16 mouse cellular contexts compared by ENCODE assay signal in genomic region chr8:122074977-122075376, GRCm38 (mm10).
A peak's percentile ranks its signal among the peaks of the same experiment; 100 is the strongest.
DNase-seq lines count a peak whose midpoint lies in the region; ATAC-seq and TF ChIP-seq lines count a peak whose summit lies in the region.
"Had no signal": no experiment of that assay in that cellular context is flagged by ENCODE, and none has a peak within 500 bp of the region (broad histone marks: within the 10 kb centered on the region; RNA-seq: fewer than 3 reads in every experiment).

No protein-coding gene starts in this region.

- H3K4me1 ChIP-seq in hindbrain, postnatal 0 days (ENCODE audit: insufficient read depth, low read length), result no peaks in the 10 kb centered on the region
- H3K4me1 ChIP-seq in hindbrain, embryonic 13.5 days (replicated peaks), result peaks cover 7% of the 10 kb centered on the region
- no peaks in the 10 kb centered on the region for H3K4me1 ChIP-seq in liver, postnatal 0 days (ENCODE audit: insufficient read depth)
- peaks cover 11% of the 10 kb centered on the region for H3K4me1 ChIP-seq in liver, embryonic 11.5 days (replicated peaks; ENCODE audit: control insufficient read depth, insufficient read depth, low read length)
- peaks cover 7% of the 10 kb centered on the region; the same call in 1 of the 2 replicates for H3K4me1 ChIP-seq in midbrain, embryonic 15.5 days
- H3K4me1 ChIP-seq: hindbrain, embryonic 15.5 days had no signal

- no peak overlapping the region for H3K4me3 ChIP-seq in hindbrain, postnatal 0 days (ENCODE audit: low read length)
- H3K4me3 ChIP-seq in hindbrain, embryonic 13.5 days, result no peak overlapping the region
- H3K4me3 ChIP-seq in liver, postnatal 0 days (ENCODE audit: low read depth, low read length), result no peak overlapping the region
- no peak overlapping the region for H3K4me3 ChIP-seq in liver, embryonic 11.5 days (ENCODE audit: low read depth, low read length)
- H3K4me3 ChIP-seq in midbrain, embryonic 15.5 days, result no peak overlapping the region
- H3K4me3 ChIP-seq: embryonic facial prominence, embryonic 15.5 days; forebrain, embryonic 10.5 days; hindbrain, embryonic 15.5 days; lung, embryonic 15.5 days had no signal

- TF ChIP-seq CTCF in hindbrain, postnatal 0 days (IDR thresholded peaks at IDR 0.05; ENCODE audit: low read depth), result peak; percentile 40
- TF ChIP-seq CTCF in liver, postnatal 0 days (IDR thresholded peaks at IDR 0.05; ENCODE audit: low read depth), result peak; percentile 22

- TF ChIP-seq EP300 in liver, postnatal 0 days (IDR thresholded peaks at IDR 0.05; ENCODE audit: low read depth), result no peak

- no peaks in the 10 kb centered on the region for H3K27me3 ChIP-seq in hindbrain, postnatal 0 days (ENCODE audit: insufficient read depth, low read length)
- peaks cover 22% of the 10 kb centered on the region for H3K27me3 ChIP-seq in hindbrain, embryonic 13.5 days
- H3K27me3 ChIP-seq in liver, postnatal 0 days (ENCODE audit: insufficient read depth, low read length), result 0 out of 2 replicates have a peak, but pooled peaks cover 4% of the 10 kb centered on the region
- peaks cover 8% of the 10 kb centered on the region; the same call in 1 of the 2 replicates for H3K27me3 ChIP-seq in liver, embryonic 11.5 days (replicated peaks; ENCODE audit: control insufficient read depth, insufficient read depth, low read length)
- no peaks in the 10 kb centered on the region for H3K27me3 ChIP-seq in midbrain, embryonic 15.5 days (replicated peaks)
- H3K27me3 ChIP-seq: embryonic facial prominence, embryonic 15.5 days; hindbrain, embryonic 15.5 days had no signal

- H3K9me3 ChIP-seq in hindbrain, postnatal 0 days (ENCODE audit: low read length), result no peaks in the 10 kb centered on the region
- no peaks in the 10 kb centered on the region for H3K9me3 ChIP-seq in hindbrain, embryonic 13.5 days
- H3K9me3 ChIP-seq in liver, postnatal 0 days (ENCODE audit: low read length), result no peaks in the 10 kb centered on the region
- H3K9me3 ChIP-seq in liver, embryonic 11.5 days (ENCODE audit: control insufficient read depth, low read length), result no peaks in the 10 kb centered on the region
- H3K9me3 ChIP-seq in midbrain, embryonic 15.5 days, result no peaks in the 10 kb centered on the region
- H3K9me3 ChIP-seq: embryonic facial prominence, embryonic 15.5 days; forebrain, embryonic 10.5 days; G1E; hindbrain, embryonic 15.5 days; lung, embryonic 15.5 days had no signal

- H3K36me3 ChIP-seq in hindbrain, postnatal 0 days (ENCODE audit: insufficient read depth, low read length), result no peaks in the 10 kb centered on the region
- H3K36me3 ChIP-seq in hindbrain, embryonic 13.5 days, result no peaks in the 10 kb centered on the region
- no peaks in the 10 kb centered on the region for H3K36me3 ChIP-seq in liver, postnatal 0 days (replicated peaks; ENCODE audit: insufficient read depth, low read length)
- H3K36me3 ChIP-seq in liver, embryonic 11.5 days (ENCODE audit: control insufficient read depth, insufficient read depth, low read length), result no peaks in the 10 kb centered on the region
- H3K36me3 ChIP-seq in midbrain, embryonic 15.5 days (replicated peaks), result no peaks in the 10 kb centered on the region
- H3K36me3 ChIP-seq: embryonic facial prominence, embryonic 15.5 days; forebrain, embryonic 10.5 days; G1E; hindbrain, embryonic 15.5 days; lung, embryonic 15.5 days had no signal

- no peak for DNase-seq in hindbrain, postnatal 0 days (ENCODE audit: low spot score)
- DNase-seq in liver, postnatal 0 days, result no peak
- no peak for DNase-seq in liver, embryonic 11.5 days (ENCODE audit: low spot score)
- peak; percentile 16 for DNase-seq in WW6 (ENCODE audit: low read depth, low spot score)
- DNase-seq in large intestine, adult 2 months (ENCODE audit: low read depth, low spot score), result peak; percentile 6
- DNase-seq: adrenal gland, adult 8-10 months; cerebellum, adult 18-20 months; gastrocnemius, postnatal 10 days; spleen, adult 18-20 months had no signal

- no peak overlapping the region for H3K4me2 ChIP-seq in hindbrain, postnatal 0 days (ENCODE audit: low read depth, low read length)
- H3K4me2 ChIP-seq in hindbrain, embryonic 13.5 days, result no peak overlapping the region
- H3K4me2 ChIP-seq in liver, postnatal 0 days (ENCODE audit: low read depth, low read length), result no peak overlapping the region
- H3K4me2 ChIP-seq in liver, embryonic 11.5 days, result no peak overlapping the region
- H3K4me2 ChIP-seq in midbrain, embryonic 15.5 days, result no peak overlapping the region
- H3K4me2 ChIP-seq: embryonic facial prominence, embryonic 15.5 days; hindbrain, embryonic 15.5 days; lung, embryonic 15.5 days had no signal

- ATAC-seq in hindbrain, postnatal 0 days, result no peak
- no peak for ATAC-seq in hindbrain, embryonic 13.5 days (ENCODE audit: low FRiP score)
- no peak for ATAC-seq in liver, postnatal 0 days
- ATAC-seq in liver, embryonic 11.5 days (replicated peaks; ENCODE audit: low FRiP score), result no peak
- ATAC-seq in midbrain, embryonic 15.5 days (replicated peaks), result no peak

- 78% methylated on average over 4 of the region's 4 CpGs for WGBS in hindbrain, postnatal 0 days
- 85% methylated on average over 4 of the region's 4 CpGs for WGBS in hindbrain, embryonic 13.5 days
- 63% methylated on average over 4 of the region's 4 CpGs for WGBS in liver, postnatal 0 days (ENCODE audit: insufficient replicate concordance)
- 64% methylated on average over 4 of the region's 4 CpGs for WGBS in liver, embryonic 11.5 days
- 43% methylated on average over 4 of the region's 4 CpGs for WGBS in large intestine, adult 2 months
- WGBS in midbrain, embryonic 15.5 days, result 88% methylated on average over 4 of the region's 4 CpGs

- H3K9ac ChIP-seq in hindbrain, postnatal 0 days (replicated peaks; ENCODE audit: low read length), result no peak overlapping the region
- no peak overlapping the region for H3K9ac ChIP-seq in hindbrain, embryonic 13.5 days
- no peak overlapping the region for H3K9ac ChIP-seq in liver, postnatal 0 days (replicated peaks)
- no peak overlapping the region for H3K9ac ChIP-seq in liver, embryonic 11.5 days (ENCODE audit: low read depth, low read length)
- no peak overlapping the region for H3K9ac ChIP-seq in midbrain, embryonic 15.5 days
- H3K9ac ChIP-seq: embryonic facial prominence, embryonic 15.5 days; hindbrain, embryonic 15.5 days; lung, embryonic 15.5 days had no signal

- H3K27ac ChIP-seq in hindbrain, postnatal 0 days, result no peak overlapping the region
- no peak overlapping the region for H3K27ac ChIP-seq in hindbrain, embryonic 13.5 days
- H3K27ac ChIP-seq in liver, postnatal 0 days (ENCODE audit: low read depth), result no peak overlapping the region
- H3K27ac ChIP-seq in liver, embryonic 11.5 days (ENCODE audit: low read depth, low read length), result no peak overlapping the region
- H3K27ac ChIP-seq in midbrain, embryonic 15.5 days, result no peak overlapping the region
- H3K27ac ChIP-seq: embryonic facial prominence, embryonic 15.5 days; forebrain, embryonic 10.5 days; hindbrain, embryonic 15.5 days; lung, embryonic 15.5 days had no signal

Comparison
In these comparisons a context has a peak if more than half of its experiments do, and no peak if none do; other contexts are left out.
1. DNase-seq: peak in WW6 (single experiment) and large intestine, adult 2 months (single experiment); none in hindbrain, postnatal 0 days (single experiment), liver, postnatal 0 days (single experiment) and liver, embryonic 11.5 days (single experiment).